Mouse (Mus musculus) limb, embryonic 13.5 days (tissue): ENCODE data around the gene 1110008L16Rik. TPM values are rescaled to one million over a fixed set of nuclear protein-coding genes. Genes with fewer than 3 reads are reported as not detected.
"Not testable (repeated sequence)": the region's sequence is repeated elsewhere in the genome, so short reads cannot be mapped to it uniquely, and the experiment has no call there.

Experiments used
- ATAC-seq: fragments of 200-750 bp; cut with Nextera tagmentation; 2 replicates; pipeline ENCODE4 v1.8.0; 2017; ENCODE audit warnings: low read depth, moderate number of reproducible peaks, moderate TSS enrichment; ENCODE audit not compliant: low FRiP score
- H3K27ac ChIP-seq: fragments of 300-500 bp; sonication (generic); 2 replicates; pipeline ENCODE4 v1.5.1; 2015; ENCODE audit warnings: inconsistent platforms, mild to moderate bottlenecking, moderate library complexity
- H3K27me3 ChIP-seq: fragments of 300-500 bp; sonication (generic); 2 replicates; pipeline ENCODE4 v1.6.1; 2015; ENCODE audit warnings: mild to moderate bottlenecking, inconsistent platforms
- H3K36me3 ChIP-seq: fragments of 300-500 bp; sonication (generic); 2 replicates; pipeline ENCODE4 v1.6.1; 2015; ENCODE audit warnings: inconsistent platforms, mild to moderate bottlenecking, moderate library complexity
- H3K4me1 ChIP-seq: fragments of 300-500 bp; sonication (generic); 2 replicates; pipeline ENCODE4 v1.6.1; 2015; ENCODE audit warnings: inconsistent platforms
- H3K4me2 ChIP-seq: fragments of 300-500 bp; sonication (generic); replicated peaks from 2 replicates; pipeline ENCODE4 v1.6.1; 2015; ENCODE audit warnings: inconsistent platforms, mild to moderate bottlenecking, moderate library complexity
- H3K4me3 ChIP-seq: fragments of 300-500 bp; sonication (generic); 2 replicates; pipeline ENCODE4 v1.5.1; 2015; ENCODE audit warnings: moderate library complexity, mild to moderate bottlenecking, inconsistent platforms
- H3K9ac ChIP-seq: fragments of 300-500 bp; sonication (generic); 2 replicates; pipeline ENCODE4 v1.6.1; 2015; ENCODE audit warnings: mild to moderate bottlenecking, inconsistent platforms
- H3K9me3 ChIP-seq: fragments of 300-500 bp; sonication (generic); 2 replicates; pipeline ENCODE4 v1.6.1; 2016; ENCODE audit warnings: inconsistent platforms
- WGBS: fragments of 180-500 bp; shearing (Covaris S2); methylation state at CpG from one replicate; pipeline ENCODE4 v1.1.7; 2015; 5-methylcytosine and 5-hydroxymethylcytosine counted together
- polyA plus RNA-seq: library from polyadenylated mRNA; unstranded; fragments of >200 nt; fragmentation: Nextera tagmentation; extraction: Ambion mirVana; gene quantifications from 2 replicates; pipeline ENCODE4 v1.2.1, GENCODE M21; 2015

Gene 1110008L16Rik
- polyA plus RNA-seq, 1 experiment from 2014 or later: 14.9 TPM

GRCm38 (mm10) chr12:55308731-55309130 is 9.4 kb downstream of the 1110008L16Rik start:
- 91% methylated on average over 9 of the region's 9 CpGs for WGBS

GRCm38 (mm10) chr12:55309501-55309900 is 10.1 kb downstream of the 1110008L16Rik start:
- no peak overlapping the region for H3K4me2 ChIP-seq
- H3K9ac ChIP-seq: no peak overlapping the region
- 79% methylated on average over 8 of the region's 8 CpGs for WGBS
- H3K4me1 ChIP-seq: no peaks in the 10 kb centered on the region
- no peaks in the 10 kb centered on the region for H3K27me3 ChIP-seq
- H3K4me3 ChIP-seq: no peak overlapping the region
- peaks cover 33% of the 10 kb centered on the region for H3K36me3 ChIP-seq
- no peak overlapping the region for H3K27ac ChIP-seq
- ATAC-seq: no peak
- H3K9me3 ChIP-seq: no peaks in the 10 kb centered on the region

More at GRCm38 (mm10) chr12:55308731-55309130, 9.4 kb downstream of the 1110008L16Rik start:
- H3K4me2 ChIP-seq: no peak overlapping the region
- peaks cover 4% of the 10 kb centered on the region; the same call in 1 of the 2 replicates for H3K4me1 ChIP-seq
- no peak overlapping the region for H3K27ac ChIP-seq
- no peak for ATAC-seq
- H3K4me3 ChIP-seq: no peak overlapping the region
- no peaks in the 10 kb centered on the region for H3K27me3 ChIP-seq
- no peak overlapping the region for H3K9ac ChIP-seq
- peaks cover 33% of the 10 kb centered on the region for H3K36me3 ChIP-seq
- no peaks in the 10 kb centered on the region for H3K9me3 ChIP-seq

- whole genome bisulfite sequencing: 84% methylated on average over 7 of the region's 7 CpGs
- Histone ChIP-seq H3K4me1 (no peaks in the 10 kb centered on the region), H3K36me3 (peaks cover 29% of the 10 kb centered on the region), H3K4me2 (no peak overlapping the region), H3K27ac (no peak overlapping the region), H3K9ac (no peak overlapping the region), H3K27me3 (no peaks in the 10 kb centered on the region), H3K9me3 (no peaks in the 10 kb centered on the region), H3K4me3 (no peak overlapping the region)
- no peak for ATAC-seq
Measured at GRCm38 (mm10) chr12:55311841-55312240, 12.5 kb downstream of the 1110008L16Rik start.

DNA sequence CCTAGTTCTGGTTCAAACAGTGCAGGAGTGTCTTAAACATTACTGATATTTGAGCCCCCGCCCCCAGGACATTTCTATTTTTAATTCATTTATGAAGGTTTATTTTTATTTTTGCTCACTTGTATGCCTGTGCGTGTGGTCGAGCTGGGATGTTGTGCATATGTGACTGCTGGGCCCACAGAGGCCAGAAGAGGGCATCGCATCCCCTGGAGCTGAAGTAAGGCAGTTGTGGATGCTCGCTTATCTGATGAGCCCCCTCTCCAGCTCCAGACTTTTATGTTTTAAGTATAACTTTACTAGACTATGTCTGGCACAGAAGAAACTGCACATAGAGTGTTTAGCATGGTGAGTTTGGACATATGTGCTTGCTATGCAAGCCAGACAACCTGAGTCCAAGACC is 14.5 kb downstream of the 1110008L16Rik start:
- H3K9ac ChIP-seq: no peak overlapping the region
- peaks cover 22% of the 10 kb centered on the region for H3K36me3 ChIP-seq
- no peaks in the 10 kb centered on the region for H3K9me3 ChIP-seq
- H3K4me3 ChIP-seq: no peak overlapping the region
- ATAC-seq: no peak
- no peaks in the 10 kb centered on the region for H3K27me3 ChIP-seq
- no peak overlapping the region for H3K27ac ChIP-seq
- no peaks in the 10 kb centered on the region for H3K4me1 ChIP-seq
- WGBS: 85% methylated on average over 5 of the region's 5 CpGs
- H3K4me2 ChIP-seq: no peak overlapping the region

DNA sequence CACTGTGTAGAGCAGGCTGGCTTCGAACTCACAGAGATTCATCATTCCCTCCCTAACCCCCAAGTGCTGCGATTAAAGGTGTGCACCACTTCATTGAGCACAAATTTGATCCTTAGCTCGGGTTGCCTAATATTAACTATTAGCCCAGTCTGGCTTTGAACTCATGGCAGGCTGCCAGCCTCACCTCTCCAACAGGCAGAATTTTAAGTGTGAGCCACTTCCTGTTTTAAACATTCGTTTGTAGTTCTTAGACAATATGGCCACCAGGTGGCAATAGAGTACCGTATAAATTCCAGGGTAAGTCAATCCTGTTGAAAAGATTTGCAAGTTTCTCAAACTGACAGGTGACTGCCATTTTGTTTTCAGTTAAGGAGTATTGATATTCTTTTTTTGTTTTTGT is 15.8 kb downstream of the 1110008L16Rik start:
- no peaks in the 10 kb centered on the region for H3K9me3 ChIP-seq
- H3K27ac ChIP-seq: no peak overlapping the region
- 33% methylated on average over 5 of the region's 5 CpGs for WGBS
- ATAC-seq: peak; percentile 41; the same call in 1 of the 2 replicates
- no peak overlapping the region for H3K4me2 ChIP-seq
- H3K9ac ChIP-seq: no peak overlapping the region
- H3K4me1 ChIP-seq: no peaks in the 10 kb centered on the region
- peaks cover 12% of the 10 kb centered on the region for H3K36me3 ChIP-seq
- H3K27me3 ChIP-seq: no peaks in the 10 kb centered on the region
- H3K4me3 ChIP-seq: no peak overlapping the region

- H3K36me3 ChIP-seq: peaks cover 4% of the 10 kb centered on the region; the same call in 1 of the 2 replicates
- no peaks in the 10 kb centered on the region for H3K9me3 ChIP-seq
- peak overlapping the region; percentile 25; the same call in 1 of the 2 replicates for H3K9ac ChIP-seq
- peak overlapping the region; percentile 51 for H3K4me2 ChIP-seq
- H3K27me3 ChIP-seq: no peaks in the 10 kb centered on the region
- H3K27ac ChIP-seq: peak overlapping the region; percentile 85
- H3K4me3 ChIP-seq: 0 out of 2 replicates have a peak overlapping the region, but pooled peaks have one; percentile 11
- peak; percentile 74 for ATAC-seq
- peaks cover 12% of the 10 kb centered on the region for H3K4me1 ChIP-seq
- 31% methylated on average over 18 of the region's 18 CpGs for WGBS
Measured at GRCm38 (mm10) chr12:55321642-55322291, 22.4 kb downstream of the 1110008L16Rik start.

GRCm38 (mm10) chr12:55325702-55326101 is 26.3 kb downstream of the 1110008L16Rik start:
- Histone ChIP-seq H3K27ac (no peak overlapping the region; the same call in 1 of the 2 replicates), H3K9ac (no peak overlapping the region), H3K4me2 (no peak overlapping the region), H3K4me1 (peaks cover 12% of the 10 kb centered on the region), H3K4me3 (no peak overlapping the region), H3K27me3 (no peaks in the 10 kb centered on the region), H3K9me3 (no peaks in the 10 kb centered on the region), H3K36me3 (peaks cover 13% of the 10 kb centered on the region)
- 85% methylated on average over 7 of the region's 7 CpGs for WGBS
- ATAC-seq: no peak

DNA sequence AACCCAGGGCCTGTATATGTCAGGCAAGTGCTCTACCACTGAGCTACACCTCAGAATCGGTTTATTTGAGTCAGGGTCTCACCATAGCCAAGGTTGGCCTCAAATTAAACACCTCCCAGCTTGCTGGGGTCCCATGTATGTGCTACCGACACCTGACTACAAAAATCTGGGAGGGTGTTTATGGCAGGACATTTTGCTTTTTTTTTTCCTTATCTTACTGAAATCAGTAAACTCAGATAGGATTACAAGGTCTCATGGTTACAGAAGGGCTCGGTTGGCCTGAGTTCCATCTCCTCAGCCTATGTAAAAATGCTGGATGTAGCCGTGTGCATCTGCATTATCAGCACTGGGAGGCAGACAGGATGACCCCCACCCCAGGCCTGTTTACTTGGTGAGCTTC is 29.4 kb downstream of the 1110008L16Rik start:
- 84% methylated on average over 4 of the region's 4 CpGs for WGBS
- no peak for ATAC-seq
- H3K27me3 ChIP-seq: no peaks in the 10 kb centered on the region
- H3K9me3 ChIP-seq: no peaks in the 10 kb centered on the region
- H3K27ac ChIP-seq: no peak overlapping the region
- peaks cover 13% of the 10 kb centered on the region for H3K36me3 ChIP-seq
- no peaks in the 10 kb centered on the region for H3K4me1 ChIP-seq
- no peak overlapping the region for H3K9ac ChIP-seq
- no peak overlapping the region for H3K4me2 ChIP-seq
- H3K4me3 ChIP-seq: no peak overlapping the region

DNA sequence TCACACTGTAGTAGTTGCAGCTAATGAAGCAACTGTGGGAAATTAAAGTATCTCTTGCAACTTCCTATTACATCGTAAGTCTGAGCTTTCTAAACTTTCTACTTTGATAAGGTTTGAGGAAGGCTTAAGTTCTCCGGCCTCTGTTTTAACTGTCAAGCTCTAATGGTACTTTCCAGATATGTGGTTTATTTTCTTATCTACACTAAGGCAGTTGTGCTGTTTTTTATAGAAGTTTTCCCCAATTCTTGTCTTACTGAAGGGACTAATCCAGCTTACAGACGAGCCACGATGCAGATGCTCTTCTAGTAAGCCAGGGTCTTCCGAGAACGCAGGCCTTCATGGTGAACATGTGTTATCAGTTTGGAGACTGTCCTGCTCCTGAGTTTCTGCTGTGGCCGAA is 30.0 kb downstream of the 1110008L16Rik start:
- no peaks in the 10 kb centered on the region for H3K4me1 ChIP-seq
- H3K27ac ChIP-seq: no peak overlapping the region
- H3K9ac ChIP-seq: no peak overlapping the region
- H3K36me3 ChIP-seq: peaks cover 13% of the 10 kb centered on the region
- no peak for ATAC-seq
- no peaks in the 10 kb centered on the region for H3K27me3 ChIP-seq
- no peak overlapping the region for H3K4me3 ChIP-seq
- WGBS: 92% methylated on average over 7 of the region's 7 CpGs
- no peak overlapping the region for H3K4me2 ChIP-seq
- no peaks in the 10 kb centered on the region for H3K9me3 ChIP-seq

GRCm38 (mm10) chr12:55333662-55334061 is 34.3 kb downstream of the 1110008L16Rik start:
- no peaks in the 10 kb centered on the region for H3K9me3 ChIP-seq
- H3K27ac ChIP-seq: no peak overlapping the region
- H3K36me3 ChIP-seq: peaks cover 10% of the 10 kb centered on the region
- no peak for ATAC-seq
- no peaks in the 10 kb centered on the region for H3K4me1 ChIP-seq
- WGBS: 87% methylated on average over 7 of the region's 7 CpGs
- H3K27me3 ChIP-seq: no peaks in the 10 kb centered on the region
- H3K4me3 ChIP-seq: no peak overlapping the region
- no peak overlapping the region for H3K4me2 ChIP-seq
- H3K9ac ChIP-seq: no peak overlapping the region

GRCm38 (mm10) chr12:55338490-55338889 is 39.1 kb downstream of the 1110008L16Rik start:
- H3K9ac ChIP-seq, H3K9me3 ChIP-seq, H3K4me3 ChIP-seq, ATAC-seq, H3K36me3 ChIP-seq, H3K4me2 ChIP-seq, H3K4me1 ChIP-seq, H3K27me3 ChIP-seq, H3K27ac ChIP-seq: not testable (repeated sequence)
- WGBS: 94% methylated on average over 1 of the region's 2 CpGs

DNA sequence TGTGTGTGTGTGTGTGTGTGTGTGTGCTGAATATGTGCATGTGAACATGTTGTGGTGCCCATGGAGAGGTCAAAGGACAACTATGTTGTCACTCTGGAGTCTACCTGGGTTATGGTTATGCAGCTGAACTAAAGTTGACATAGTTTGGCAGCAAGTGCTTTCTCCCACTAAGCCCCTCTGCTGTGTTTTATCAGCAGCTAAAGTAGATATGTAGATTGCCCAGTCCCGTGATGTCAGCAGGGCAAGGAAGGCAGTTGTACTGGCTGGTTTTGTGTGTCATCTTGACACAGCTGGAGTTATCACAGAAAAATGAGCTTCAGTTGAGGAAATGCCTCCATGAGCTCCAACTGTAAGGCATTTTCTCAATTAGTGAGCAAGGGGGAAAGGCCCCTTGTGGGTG is 43.7 kb downstream of the 1110008L16Rik start:
- H3K4me2 ChIP-seq, ATAC-seq, H3K27me3 ChIP-seq, H3K36me3 ChIP-seq, H3K4me1 ChIP-seq, H3K27ac ChIP-seq, H3K9me3 ChIP-seq, H3K9ac ChIP-seq, H3K4me3 ChIP-seq: not testable (repeated sequence)
- WGBS: 82% methylated on average over 1 of the region's 1 CpGs

DNA sequence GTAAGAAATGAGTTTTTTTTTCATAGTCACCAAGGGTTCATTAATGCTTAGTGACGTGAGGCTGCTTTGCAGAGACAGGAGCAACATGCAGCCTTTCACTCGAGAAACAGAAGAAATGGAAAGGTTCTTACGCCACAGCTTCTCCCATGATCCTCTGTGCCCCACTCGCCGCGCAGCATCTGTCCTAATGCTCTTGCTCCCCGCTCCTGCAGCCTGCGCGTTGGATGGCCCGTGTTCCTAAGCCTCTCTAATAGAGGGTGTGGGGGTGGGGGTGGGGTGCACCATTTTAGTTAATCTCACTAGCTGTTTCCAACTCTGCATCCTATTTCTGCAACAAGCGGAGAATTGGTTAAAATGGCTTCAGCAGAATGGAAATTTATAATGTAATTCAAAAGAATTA is 44.6 kb downstream of the 1110008L16Rik start:
- peaks cover 4% of the 10 kb centered on the region; the same call in 1 of the 2 replicates for H3K4me1 ChIP-seq
- no peaks in the 10 kb centered on the region for H3K9me3 ChIP-seq
- no peak overlapping the region for H3K4me3 ChIP-seq
- H3K27me3 ChIP-seq: no peaks in the 10 kb centered on the region
- peak overlapping the region; percentile 19; the same call in 1 of the 2 replicates for H3K4me2 ChIP-seq
- no peaks in the 10 kb centered on the region for H3K36me3 ChIP-seq
- 72% methylated on average over 11 of the region's 11 CpGs for WGBS
- no peak for ATAC-seq
- no peak overlapping the region for H3K9ac ChIP-seq
- H3K27ac ChIP-seq: peak overlapping the region; percentile 35; the same call in 1 of the 2 replicates
